24 mouse cellular contexts compared by ENCODE assay signal in genomic region chr1:71043951-71044350, GRCm38 (mm10).
"Had no signal": no experiment of that assay in that cellular context is flagged by ENCODE, and none has a peak within 500 bp of the region (broad histone marks: within the 10 kb centered on the region; RNA-seq: fewer than 3 reads in every experiment).

No protein-coding gene starts in this region.

- H3K9me3 ChIP-seq: heart, embryonic 10.5 days; heart, embryonic 12.5 days; hindbrain, embryonic 10.5 days; hindbrain, embryonic 12.5 days; intestine, embryonic 15.5 days; limb, embryonic 10.5 days; limb, embryonic 12.5 days; liver, embryonic 13.5 days; liver, embryonic 15.5 days had no signal

- H3K36me3 ChIP-seq: hindbrain, embryonic 12.5 days; intestine, embryonic 15.5 days had no signal

- H3K4me1 ChIP-seq: heart, embryonic 10.5 days; heart, embryonic 12.5 days; hindbrain, embryonic 10.5 days; hindbrain, embryonic 12.5 days; intestine, embryonic 15.5 days; limb, embryonic 10.5 days; limb, embryonic 12.5 days; liver, embryonic 15.5 days had no signal

- H3K27ac ChIP-seq: gastrocnemius, adult 2 months; heart, embryonic 10.5 days; hindbrain, embryonic 10.5 days; hindbrain, embryonic 12.5 days; hindbrain, embryonic 14.5 days; intestine, embryonic 15.5 days; layer of hippocampus, adult 2 months; left cerebral cortex, adult 2 months; limb, embryonic 10.5 days; limb, embryonic 12.5 days; liver, embryonic 13.5 days; liver, embryonic 15.5 days had no signal

- DNase-seq: gastrocnemius, adult 2 months; gastrocnemius, postnatal 10 days; gastrocnemius, postnatal 25 days; heart, adult 18-20 months; heart, postnatal 10 days; heart, postnatal 4 days; kidney, adult 18-20 months; kidney, adult 8-10 months; kidney, postnatal 10 days; kidney, postnatal 25 days; kidney, postnatal 4 days; liver; liver, embryonic 13.5 days had no signal

- H3K4me3 ChIP-seq: gastrocnemius, adult 2 months; heart, embryonic 10.5 days; heart, embryonic 12.5 days; hindbrain, embryonic 10.5 days; hindbrain, embryonic 12.5 days; intestine, embryonic 15.5 days; layer of hippocampus, adult 2 months; left cerebral cortex, adult 2 months; limb, embryonic 10.5 days; limb, embryonic 12.5 days; liver, embryonic 13.5 days; liver, embryonic 15.5 days had no signal

- H3K9ac ChIP-seq: heart, embryonic 12.5 days; hindbrain, embryonic 12.5 days; hindbrain, embryonic 14.5 days; intestine, embryonic 15.5 days; limb, embryonic 12.5 days; liver, embryonic 13.5 days; liver, embryonic 15.5 days had no signal

- H3K27me3 ChIP-seq: heart, embryonic 12.5 days; hindbrain, embryonic 12.5 days; intestine, embryonic 15.5 days; limb, embryonic 12.5 days; liver, embryonic 13.5 days; liver, embryonic 15.5 days had no signal
